Mouse (Mus musculus) heart, adult 2 months (tissue): ENCODE measurements around the gene Kcnj5. TPM values are rescaled to one million over a fixed set of nuclear protein-coding genes. Genes with fewer than 3 reads are reported as not detected.
A peak's percentile ranks its signal among the peaks of the same experiment; 100 is the strongest.

Experiments
- DNase-seq, 2 experiments: peaks; one replicate each; pipeline ENCODE4 v3.0.0; 2021
- H3K27ac ChIP-seq: fragments of 200-600 bp; 2 replicates; pipeline ENCODE4 v1.8.1; 2022
- H3K27me3 ChIP-seq: fragments of 200-500 bp; 2 replicates; pipeline ENCODE4 v1.6.1; 2012; ENCODE audit warnings: mild to moderate bottlenecking, low read length, inconsistent platforms, mixed read lengths; ENCODE audit not compliant: control insufficient read depth, insufficient read depth
- H3K36me3 ChIP-seq: fragments of 200-500 bp; 2 replicates; pipeline ENCODE4 v1.6.1; 2012; ENCODE audit warnings: low read length, inconsistent platforms; ENCODE audit not compliant: control insufficient read depth, insufficient read depth
- H3K4me1 ChIP-seq: fragments of 200-500 bp; 2 replicates; pipeline ENCODE4 v1.6.1; 2011; ENCODE audit warnings: low read length; ENCODE audit not compliant: control insufficient read depth, insufficient read depth
- H3K4me3 ChIP-seq: fragments of 200-600 bp; 2 replicates; pipeline ENCODE4 v1.8.1; 2022
- H3K79me2 ChIP-seq: fragments of 200-500 bp; replicated peaks from 2 replicates; pipeline ENCODE4 v1.6.1; 2012; ENCODE audit warnings: mild to moderate bottlenecking, inconsistent platforms, low read length, moderate library complexity, mixed read lengths; ENCODE audit not compliant: control insufficient read depth, insufficient read depth
- H3K9ac ChIP-seq: fragments of 200-500 bp; 2 replicates; pipeline ENCODE4 v1.6.1; 2012; ENCODE audit warnings: low read depth, mild to moderate bottlenecking, control low read depth, inconsistent platforms, low read length, mixed read lengths
- CTCF ChIP-seq: fragments of 200-600 bp; IDR thresholded peaks from 2 replicates; pipeline ENCODE4 v1.8.1; 2022; ENCODE audit warnings: antibody characterized with exemption, mild to moderate bottlenecking, moderate library complexity
- EP300 ChIP-seq: fragments of 200-500 bp; IDR thresholded peaks from 2 replicates; pipeline ENCODE4 v1.6.1; 2011; ENCODE audit warnings: low read depth, low read length, control low read depth; ENCODE audit not compliant: insufficient read depth
- POLR2A ChIP-seq: fragments of 200-500 bp; IDR thresholded peaks from 2 replicates; pipeline ENCODE4 v1.6.1; 2011; ENCODE audit warnings: mild to moderate bottlenecking, low read depth, low read length, control low read depth; ENCODE audit not compliant: insufficient read depth
- WGBS: fragments of 180-500 bp; shearing (Covaris S2); methylation state at CpG from one replicate; pipeline ENCODE4 v1.1.7; 2018; 5-methylcytosine and 5-hydroxymethylcytosine counted together
- intact Hi-C: fragments of 180-260 bp; cut with DNase I; formaldehyde crosslinking; loops from one replicate; pipeline ENCODE4 v1.15.1; 2025
- polyA plus RNA-seq: library from polyadenylated mRNA; depleted of rRNA; stranded (reverse); fragments of >200 nt; gene quantifications from 2 replicates; pipeline ENCODE4 v1.2.3, GENCODE M21; 2012
- total RNA-seq, 2 experiments: library from RNA; stranded (reverse); gene quantifications; 2 replicates each; pipeline ENCODE4 v1.2.3; 2021

The Kcnj5 gene
- total and polyA plus RNA-seq, 3 experiments, result 32.3 to 52.4 (median 47.2) TPM

DNA sequence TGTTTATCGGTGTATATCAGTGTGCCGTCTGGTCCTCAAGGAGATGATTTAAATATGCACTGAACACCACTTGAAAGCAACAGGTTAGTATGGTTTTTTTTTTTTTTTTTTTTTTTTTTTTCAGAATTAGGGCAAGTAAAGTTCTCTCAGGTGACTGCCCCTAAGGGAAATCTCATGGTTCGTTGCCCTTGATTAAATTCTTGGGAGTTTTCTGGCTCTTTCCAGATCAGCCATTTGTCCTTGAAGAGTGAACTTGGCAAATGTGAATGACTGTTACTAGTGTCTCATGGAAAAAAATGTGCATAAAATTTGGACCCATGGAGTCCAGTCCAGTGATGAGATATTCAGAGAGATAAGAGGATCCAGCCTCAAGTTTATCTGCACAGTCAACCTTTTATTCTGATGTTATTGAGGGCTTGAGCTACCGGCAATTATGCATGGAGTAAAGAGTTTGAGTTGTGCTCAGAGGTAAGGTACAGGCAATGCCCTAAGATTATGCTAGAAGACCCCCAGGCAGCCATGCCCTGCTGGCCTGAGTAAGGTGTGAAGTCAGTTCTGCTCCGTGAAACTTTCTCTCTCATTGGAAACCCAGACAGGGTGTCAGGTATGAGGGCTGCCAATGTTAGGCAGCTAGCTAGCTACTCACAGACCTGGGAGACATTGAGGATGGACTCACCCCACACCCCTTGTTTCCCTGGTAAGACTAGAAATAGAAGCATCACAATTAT, 32.9 kb upstream of the Kcnj5 start:
- Histone ChIP-seq H3K36me3 (no peaks in the 10 kb centered on the region), H3K4me1 (no peaks in the 10 kb centered on the region; the same call in 1 of the 2 replicates), H3K9ac (no peak overlapping the region), H3K27ac (no peak overlapping the region), H3K27me3 (no peaks in the 10 kb centered on the region), H3K79me2 (no peaks in the 10 kb centered on the region), H3K4me3 (no peak overlapping the region)
- intact Hi-C loops, result no loop called here
- WGBS, result 81% methylated on average over 5 of the region's 5 CpGs
- TF ChIP-seq EP300 (no peak), POLR2A (no peak), CTCF (no peak)
- no peak for DNase-seq

DNA sequence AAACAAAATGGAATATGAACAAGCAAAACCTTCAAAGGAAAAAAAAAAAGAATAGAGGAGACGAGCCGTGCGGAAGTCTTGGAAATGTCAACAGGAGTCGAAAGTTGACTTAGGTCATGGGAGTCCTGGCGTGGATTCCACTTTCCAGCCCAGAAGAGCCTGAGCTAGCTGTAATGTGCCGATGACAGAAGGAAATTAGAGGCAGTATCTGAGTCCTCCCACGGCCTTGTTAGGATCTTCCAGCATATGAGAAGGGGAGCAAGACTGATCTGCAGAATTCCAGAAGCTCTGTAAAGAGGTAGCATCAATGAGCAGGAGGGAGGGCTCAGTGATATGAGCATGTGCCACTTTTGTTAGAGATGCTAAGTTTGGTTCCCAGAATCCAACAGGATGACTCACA, 31.9 kb upstream of the Kcnj5 start:
- WGBS, result 45% methylated on average over 7 of the region's 7 CpGs
- H3K4me3 ChIP-seq, result no peak overlapping the region
- H3K4me1 ChIP-seq, result no peaks in the 10 kb centered on the region; the same call in 1 of the 2 replicates
- TF ChIP-seq POLR2A (no peak), EP300 (no peak), CTCF (no peak)
- H3K36me3 ChIP-seq, result no peaks in the 10 kb centered on the region
- no peak overlapping the region for H3K9ac ChIP-seq
- DNase-seq, result peak in 1 of 2 experiments; percentile 27
- no peaks in the 10 kb centered on the region for H3K27me3 ChIP-seq
- no peaks in the 10 kb centered on the region for H3K79me2 ChIP-seq
- H3K27ac ChIP-seq, result no peak overlapping the region
- intact Hi-C loops, result no loop called here

DNA sequence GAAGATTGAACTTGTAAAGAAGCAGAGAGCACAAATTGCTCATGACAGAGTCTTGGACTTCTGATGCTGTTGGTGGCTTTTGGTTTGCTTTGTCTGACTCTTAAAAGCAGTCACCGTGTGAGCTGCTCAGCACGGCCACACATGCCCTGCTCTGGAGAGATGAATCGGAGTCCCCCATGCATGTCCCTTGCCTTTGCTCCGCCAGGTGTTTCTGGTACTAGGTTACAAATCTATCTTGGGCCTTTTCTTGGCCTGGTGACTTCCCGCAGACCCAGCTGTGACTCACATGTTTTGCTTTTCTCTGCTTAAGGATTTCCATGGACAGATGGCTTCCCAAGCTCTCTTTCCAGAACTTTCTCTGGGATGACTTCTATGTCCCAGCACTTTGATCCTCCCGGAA, 29.5 kb upstream of the Kcnj5 start:
- intact Hi-C loops, result no loop called here
- Histone ChIP-seq H3K27ac (no peak overlapping the region), H3K9ac (no peak overlapping the region), H3K4me1 (no peaks in the 10 kb centered on the region; the same call in 1 of the 2 replicates), H3K36me3 (no peaks in the 10 kb centered on the region), H3K4me3 (no peak overlapping the region), H3K79me2 (no peaks in the 10 kb centered on the region), H3K27me3 (no peaks in the 10 kb centered on the region)
- WGBS, result 91% methylated on average over 6 of the region's 6 CpGs
- DNase-seq, result no peak
- TF ChIP-seq EP300 (no peak), POLR2A (no peak), CTCF (no peak)

DNA sequence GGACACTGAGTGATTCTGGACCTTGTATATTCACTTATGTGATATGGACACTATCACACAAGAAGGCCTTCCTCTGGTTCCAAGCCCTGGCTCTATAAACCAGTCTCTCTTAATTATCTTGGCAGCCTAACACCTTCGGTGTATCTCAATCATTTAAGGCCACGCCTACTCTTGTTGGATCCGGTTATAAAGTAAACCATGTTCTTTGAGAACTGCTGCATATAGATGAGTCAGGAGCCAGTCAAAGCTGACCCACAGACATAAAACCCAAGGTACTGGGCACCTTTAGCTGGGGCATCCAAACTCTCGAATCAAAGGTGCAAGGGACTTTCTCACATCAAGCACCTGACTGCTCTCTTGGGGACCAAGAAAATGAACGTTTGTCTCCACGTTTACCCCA, 28.1 kb upstream of the Kcnj5 start, which contains the start of gene Kcnj1:
Kcnj1 (plus strand) TSS at position 292 of the 400 bp plus-strand sequence.
- H3K4me3 ChIP-seq, result no peak within 1 kb of the TSS
- H3K36me3 ChIP-seq, result no peaks in the 10 kb centered on the region
- H3K27me3 ChIP-seq, result no peaks in the 10 kb centered on the region
- H3K27ac ChIP-seq, result no peak within 1 kb of the TSS
- no peak within 1 kb of the TSS for H3K9ac ChIP-seq
- intact Hi-C loops, result no loop called here
- H3K4me1 ChIP-seq, result no peaks in the 10 kb centered on the region; the same call in 1 of the 2 replicates
- WGBS, result 87% methylated on average over 6 of the region's 6 CpGs
- H3K79me2 ChIP-seq, result no peaks in the 10 kb centered on the region
- no peak for DNase-seq
- TF ChIP-seq EP300 (no peak), POLR2A (no peak), CTCF (no peak)

DNA sequence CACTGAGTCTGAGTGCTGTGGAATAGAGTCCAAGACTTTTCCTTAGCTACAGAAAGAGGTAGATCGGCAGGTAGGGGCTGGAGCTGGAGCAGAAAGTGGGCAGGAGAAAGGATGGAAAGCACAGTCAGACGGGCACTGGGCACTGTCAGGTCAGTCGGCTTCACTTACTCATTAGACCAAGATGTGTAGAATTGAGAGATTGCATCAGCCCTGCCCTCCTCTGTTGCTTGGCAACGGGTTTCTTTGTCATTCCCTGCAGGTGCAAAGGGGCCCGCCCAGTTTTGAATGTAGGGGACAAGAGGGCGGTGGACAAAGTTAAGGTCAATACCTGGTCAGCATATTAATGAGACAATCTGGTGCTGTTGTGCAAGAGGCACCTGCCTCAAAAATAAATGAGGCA, 25.2 kb upstream of the Kcnj5 start:
- no peaks in the 10 kb centered on the region for H3K36me3 ChIP-seq
- H3K27me3 ChIP-seq, result no peaks in the 10 kb centered on the region
- H3K79me2 ChIP-seq, result no peaks in the 10 kb centered on the region
- no peak overlapping the region for H3K9ac ChIP-seq
- no peak overlapping the region for H3K27ac ChIP-seq
- 66% methylated on average over 6 of the region's 6 CpGs for WGBS
- DNase-seq, result no peak
- TF ChIP-seq EP300, result no peak
- intact Hi-C loops, result no loop called here
- no peak overlapping the region for H3K4me3 ChIP-seq
- H3K4me1 ChIP-seq, result no peaks in the 10 kb centered on the region

DNA sequence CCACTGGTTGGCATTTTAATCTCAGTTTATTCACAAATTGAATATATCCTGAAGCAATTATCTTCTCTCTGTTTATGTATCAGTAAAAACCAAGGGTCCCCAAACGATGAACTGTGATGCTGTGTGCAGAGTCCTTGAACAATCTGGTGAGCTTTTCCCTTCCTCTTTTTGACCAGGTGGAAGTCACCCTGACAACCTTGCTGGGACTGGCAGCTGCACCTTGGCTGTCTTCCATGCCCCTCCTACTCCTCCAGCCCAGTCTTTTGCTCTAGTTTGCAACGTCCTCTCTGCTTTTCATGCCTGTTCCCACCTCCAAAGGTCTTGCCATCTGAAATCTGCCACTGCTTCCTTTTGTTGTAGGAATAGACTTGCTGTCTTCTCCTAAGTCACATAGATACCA, 24.7 kb upstream of the Kcnj5 start:
- H3K27ac ChIP-seq, result no peak overlapping the region
- intact Hi-C loops, result no loop called here
- no peaks in the 10 kb centered on the region for H3K27me3 ChIP-seq
- H3K4me3 ChIP-seq, result no peak overlapping the region
- TF ChIP-seq POLR2A (no peak), CTCF (no peak)
- H3K79me2 ChIP-seq, result no peaks in the 10 kb centered on the region
- H3K4me1 ChIP-seq, result no peaks in the 10 kb centered on the region
- DNase-seq, result no peak
- 34% methylated on average over 2 of the region's 2 CpGs for WGBS
- H3K9ac ChIP-seq, result no peak overlapping the region
- no peaks in the 10 kb centered on the region for H3K36me3 ChIP-seq
